Mouse (Mus musculus) adrenal gland, adult 10 weeks (tissue): ENCODE measurements around the gene Zfp14. TPM values are rescaled to one million over a fixed set of nuclear protein-coding genes. Genes with fewer than 3 reads are reported as not detected.

Experiments used
- polyA plus RNA-seq: library from polyadenylated mRNA; stranded (reverse); fragments of 350-450 nt; fragmentation: Illumina TruSeq; extraction: RNeasy Lipid Tissue Mini Kit (QIAGEN cat#74804); gene quantifications from one replicate; pipeline ENCODE4 v1.2.3, GENCODE M21; 2014; ENCODE audit warnings: low read depth, low replicate concordance

The Zfp14 gene
- polyA plus RNA-seq: 7.2 TPM

DNA sequence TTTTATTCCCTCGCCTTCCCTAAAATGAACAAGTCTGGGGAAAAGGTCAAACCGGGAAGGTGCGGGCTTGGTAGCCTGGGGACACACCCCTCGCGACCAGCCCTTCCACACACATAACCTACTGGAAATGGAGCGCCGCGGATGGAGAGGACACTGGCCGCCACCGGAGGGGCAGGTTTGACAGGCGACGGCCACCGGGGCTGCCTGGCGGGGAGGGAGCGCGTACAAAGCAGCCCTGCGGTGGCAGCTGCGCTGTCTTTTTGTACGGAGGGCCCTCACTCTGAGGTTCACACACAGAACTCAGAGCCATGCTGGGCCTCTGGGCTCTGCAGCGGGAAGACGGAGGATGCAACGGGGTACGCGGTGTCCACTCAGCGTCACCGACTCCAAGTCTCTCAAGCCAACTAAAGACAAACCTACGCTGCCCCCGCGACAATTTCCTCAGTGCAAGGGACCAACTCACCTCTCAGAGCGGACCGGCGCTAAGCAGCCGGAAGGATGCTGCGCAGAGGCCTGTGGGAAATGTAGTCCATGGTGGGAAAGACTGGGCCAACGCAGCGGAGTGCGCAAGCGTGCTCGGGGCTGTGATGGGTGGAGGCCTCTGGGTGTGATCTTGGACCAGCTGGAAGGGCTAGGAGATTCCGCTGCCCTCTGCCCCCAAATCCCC is at the start of gene Zfp14:
Gene Zfp14 (minus strand): TSS at position 499 of the 667 bp plus-strand sequence.

DNA sequence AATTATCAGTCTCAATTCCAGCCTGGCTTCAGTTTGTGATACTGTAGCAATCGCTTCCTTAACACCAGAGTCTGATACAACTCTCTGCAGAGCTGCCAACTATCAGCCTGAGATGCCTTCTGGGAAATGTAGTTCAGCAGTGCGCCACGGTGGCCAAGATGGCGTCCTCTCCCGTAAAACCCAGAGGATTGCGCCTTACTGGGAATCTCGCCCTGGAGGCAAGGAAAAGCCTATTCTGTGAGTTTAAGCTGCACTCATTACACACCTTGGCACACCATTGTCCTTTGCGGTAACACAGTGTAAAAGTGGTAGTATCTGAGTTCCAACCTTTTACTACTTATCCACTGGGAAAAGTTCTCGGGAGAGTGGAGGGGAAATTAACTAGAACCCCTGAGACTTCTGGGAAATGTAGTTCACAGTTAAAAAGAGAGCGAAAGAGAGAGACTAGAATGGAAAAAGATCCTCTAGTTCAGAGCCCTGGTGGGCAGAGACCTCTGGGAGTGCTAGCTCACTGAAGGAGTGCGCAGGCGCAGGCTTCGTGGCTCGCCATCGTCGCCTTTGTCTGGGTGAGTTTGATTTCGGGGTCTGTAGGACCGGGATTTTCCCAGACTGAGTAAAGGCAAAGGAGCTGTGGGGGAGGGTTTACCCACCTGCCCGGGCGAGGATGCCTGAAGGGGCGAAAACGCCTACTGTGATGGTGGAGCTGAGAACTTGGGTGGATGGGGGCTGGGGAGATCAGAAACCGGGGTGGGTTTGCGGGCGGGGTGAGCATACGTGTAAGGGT is 43.7 kb upstream of the Zfp14 start, which contains the start of gene Zfp260:
Gene Zfp260 (plus strand): TSS at position 132 of the 784 bp plus-strand sequence.

DNA sequence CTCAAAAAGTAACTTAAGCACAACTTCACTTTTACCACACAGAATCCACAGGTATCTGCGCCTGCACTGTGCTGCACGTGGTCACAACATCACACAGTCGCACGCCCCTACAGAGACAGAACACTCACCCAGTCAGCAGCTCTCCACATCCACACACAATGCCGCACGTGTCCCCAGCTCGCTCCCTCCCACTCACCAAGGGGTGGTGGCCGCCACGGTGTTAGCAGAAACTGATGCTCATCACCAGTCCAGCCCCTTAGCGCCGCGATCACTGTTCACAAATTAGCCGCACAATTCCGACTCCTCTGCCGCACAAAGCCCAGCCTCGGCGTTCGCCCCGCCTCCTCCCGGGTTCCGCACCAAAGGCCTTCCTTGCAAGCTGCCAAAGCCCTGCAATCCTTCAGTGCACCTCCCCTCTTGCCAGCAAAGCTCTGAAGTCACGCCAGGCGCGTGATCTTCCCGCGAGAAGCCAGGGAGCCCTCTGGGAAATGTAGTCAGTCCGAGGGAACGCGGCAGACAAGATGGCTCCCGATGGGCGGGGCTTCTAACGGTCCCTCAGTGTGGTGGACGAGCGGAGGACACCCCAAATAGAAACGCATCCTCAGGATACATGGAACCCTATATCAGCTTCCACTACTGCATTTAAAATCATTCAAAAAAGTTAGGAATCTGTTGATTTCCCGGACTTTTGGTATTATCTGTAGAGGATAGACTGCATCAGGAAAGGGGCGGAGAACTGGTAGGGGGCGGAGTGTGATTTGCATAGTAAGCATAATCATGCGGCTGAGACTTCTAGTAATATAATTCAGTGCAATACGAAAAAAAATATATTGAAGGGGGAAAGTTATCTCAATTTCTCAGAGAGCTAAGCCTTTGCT is 39.2 kb upstream of the Zfp14 start, which contains the start of the genes Gm26920 and Zfp566:
Gene Gm26920 (minus strand): TSS at position 319 of the 878 bp plus-strand sequence.
Gene Zfp566 (minus strand): TSS at position 436 of the 878 bp plus-strand sequence.

DNA sequence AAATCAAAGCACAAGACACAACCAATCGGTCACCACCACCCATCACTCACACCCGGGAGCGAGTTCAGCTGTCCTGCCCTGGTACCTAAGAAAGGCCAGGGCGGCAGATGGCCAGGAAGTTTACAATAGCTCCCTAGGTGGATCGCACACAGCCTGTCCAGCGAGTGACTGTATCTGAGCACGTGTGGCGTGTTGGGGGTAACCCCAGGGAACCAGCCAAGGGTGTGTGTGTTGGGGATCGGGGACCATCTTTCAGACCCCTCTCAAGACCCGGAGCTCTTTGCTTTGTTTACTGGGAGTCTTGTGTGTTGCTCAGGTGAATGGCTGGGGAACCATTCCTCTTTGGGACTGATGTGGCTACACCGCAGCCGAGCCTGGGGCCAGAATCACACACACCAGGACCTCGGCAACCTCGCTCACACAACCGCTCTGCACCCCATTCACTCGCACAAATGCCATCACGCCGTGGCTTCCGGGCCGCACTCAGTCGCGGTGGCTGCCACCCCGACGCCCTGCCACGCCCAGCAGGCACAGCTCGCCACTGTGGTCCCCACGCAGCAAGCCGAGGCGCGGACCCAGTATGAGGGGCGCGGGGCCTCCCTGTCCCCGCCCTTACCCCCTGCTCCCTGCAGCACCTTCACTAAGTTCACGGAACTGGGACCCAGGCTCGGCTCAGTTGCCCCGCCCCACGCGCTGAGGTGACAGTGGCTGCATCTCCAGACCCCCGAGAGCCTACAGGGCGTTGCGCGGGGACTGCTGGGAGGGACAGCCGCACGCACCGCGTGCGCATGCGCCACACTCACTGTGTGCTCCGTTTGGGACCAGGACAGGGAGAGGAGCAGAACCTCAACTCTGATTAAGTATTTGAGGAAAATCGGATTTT is 21.2 kb upstream of the Zfp14 start, which contains the start of gene Zfp82:
Gene Zfp82 (minus strand): TSS at position 755 of the 883 bp plus-strand sequence.

Other genes with a start within 250 kb of the Zfp14 start
- gene Zfp790, start 235.3 kb downstream of the Zfp14 start, polyA plus RNA-seq: 11.7 TPM
- gene Zfp940, start 197.7 kb downstream of the Zfp14 start, polyA plus RNA-seq: 2.0 TPM
- gene Zfp420, start 191.4 kb downstream of the Zfp14 start, polyA plus RNA-seq: 21.0 TPM
- gene Zfp27, start 144.8 kb downstream of the Zfp14 start, polyA plus RNA-seq: 6.2 TPM
- gene Zfp383, start 143.2 kb downstream of the Zfp14 start, polyA plus RNA-seq: 10.8 TPM
- gene Zfp74, start 97.3 kb downstream of the Zfp14 start, polyA plus RNA-seq: 20.8 TPM
- gene Zfp568, start 67.4 kb downstream of the Zfp14 start, polyA plus RNA-seq: 5.6 TPM
- 1.8 TPM for gene Zfp82, start 21.5 kb upstream of the Zfp14 start, polyA plus RNA-seq
- not detected for gene Gm26920, start 39.0 kb upstream of the Zfp14 start, polyA plus RNA-seq
- gene Zfp566, start 39.1 kb upstream of the Zfp14 start, polyA plus RNA-seq: 2.0 TPM
- gene Zfp260, start 43.4 kb upstream of the Zfp14 start, polyA plus RNA-seq: 142 TPM
- 3.9 TPM for gene Zfp382, start 70.6 kb upstream of the Zfp14 start, polyA plus RNA-seq
- 49.5 TPM for gene Zfp146, start 118.4 kb upstream of the Zfp14 start, polyA plus RNA-seq
- 2.9 TPM for gene Cox7a1, start 132.8 kb upstream of the Zfp14 start, polyA plus RNA-seq
- 171 TPM for gene Capns1, start 147.4 kb upstream of the Zfp14 start, polyA plus RNA-seq
- not detected for gene Polr2i, start 180.6 kb upstream of the Zfp14 start, polyA plus RNA-seq
- 7.1 TPM for gene Tbcb, start 180.9 kb upstream of the Zfp14 start, polyA plus RNA-seq
- not detected for gene Ovol3, start 184.3 kb upstream of the Zfp14 start, polyA plus RNA-seq
- gene Thap8, start 228.7 kb upstream of the Zfp14 start, polyA plus RNA-seq: not detected
- 0.12 TPM for gene Wdr62, start 229.0 kb upstream of the Zfp14 start, polyA plus RNA-seq
- gene Clip3, start 240.3 kb upstream of the Zfp14 start, polyA plus RNA-seq: 14.6 TPM